Mouse (Mus musculus): ENCODE measurements around the gene Gm20388. TPM values are rescaled to one million over a fixed set of nuclear protein-coding genes. Genes with fewer than 3 reads are reported as not detected.
A peak's percentile ranks its signal among the peaks of the same experiment; 100 is the strongest.
"Not testable (repeated sequence)": the region's sequence is repeated elsewhere in the genome, so short reads cannot be mapped to it uniquely, and the experiment has no call there.

The Gm20388 gene
- total RNA-seq, 1 experiment from 2014 or later = 10.0 TPM

- 0 out of 2 replicates have a peak, but pooled peaks have one; percentile 38 for ATAC-seq (replicated peaks; ENCODE audit: insufficient number of reproducible peaks, low FRiP score, low TSS enrichment, poor library complexity, severe bottlenecking)
Observed at GRCm38 (mm10) chr8:123000311-123000710, 3089.7 kb downstream of the Gm20388 start.

- ATAC-seq (replicated peaks; ENCODE audit: insufficient number of reproducible peaks, low FRiP score, low TSS enrichment, poor library complexity, severe bottlenecking) = 0 out of 2 replicates have a peak, but pooled peaks have one; percentile 9
Observed at GRCm38 (mm10) chr8:123004033-123004922, 3093.6 kb downstream of the Gm20388 start.

GRCm38 (mm10) chr8:123005328-123005727 lies 3094.7 kb downstream of the Gm20388 start:
- ATAC-seq (replicated peaks; ENCODE audit: insufficient number of reproducible peaks, low FRiP score, low TSS enrichment, poor library complexity, severe bottlenecking) = no peak; the same call in 1 of the 2 replicates

- no peak for ATAC-seq (replicated peaks; ENCODE audit: insufficient number of reproducible peaks, low FRiP score, low TSS enrichment, poor library complexity, severe bottlenecking)
Observed at GRCm38 (mm10) chr8:123005805-123006204, 3095.2 kb downstream of the Gm20388 start.

- no peak for ATAC-seq (replicated peaks; ENCODE audit: insufficient number of reproducible peaks, low FRiP score, low TSS enrichment, poor library complexity, severe bottlenecking)
Observed at GRCm38 (mm10) chr8:123011321-123011720, 3100.7 kb downstream of the Gm20388 start.

- peak; percentile 52; the same call in 1 of the 2 replicates for ATAC-seq (replicated peaks; ENCODE audit: insufficient number of reproducible peaks, low FRiP score, low TSS enrichment, poor library complexity, severe bottlenecking)
Observed at GRCm38 (mm10) chr8:123014429-123014828, 3103.8 kb downstream of the Gm20388 start.

GRCm38 (mm10) chr8:123015074-123015473 lies 3104.4 kb downstream of the Gm20388 start:
- no peak for ATAC-seq (replicated peaks; ENCODE audit: insufficient number of reproducible peaks, low FRiP score, low TSS enrichment, poor library complexity, severe bottlenecking)

- no peak for ATAC-seq (replicated peaks; ENCODE audit: insufficient number of reproducible peaks, low FRiP score, low TSS enrichment, poor library complexity, severe bottlenecking)
Observed at GRCm38 (mm10) chr8:123017143-123017542, 3106.5 kb downstream of the Gm20388 start.

GRCm38 (mm10) chr8:123018484-123019164 lies 3108.0 kb downstream of the Gm20388 start:
- ATAC-seq (replicated peaks; ENCODE audit: insufficient number of reproducible peaks, low FRiP score, low TSS enrichment, poor library complexity, severe bottlenecking) = no peak

GRCm38 (mm10) chr8:123020084-123020483 lies 3109.4 kb downstream of the Gm20388 start:
- no peak for ATAC-seq (replicated peaks; ENCODE audit: insufficient number of reproducible peaks, low FRiP score, low TSS enrichment, poor library complexity, severe bottlenecking)

GRCm38 (mm10) chr8:123020859-123021258 lies 3110.2 kb downstream of the Gm20388 start:
- no peak for ATAC-seq (replicated peaks; ENCODE audit: insufficient number of reproducible peaks, low FRiP score, low TSS enrichment, poor library complexity, severe bottlenecking)

- ATAC-seq (replicated peaks; ENCODE audit: insufficient number of reproducible peaks, low FRiP score, low TSS enrichment, poor library complexity, severe bottlenecking) = 0 out of 2 replicates have a peak, but pooled peaks have one; percentile 27
Observed at GRCm38 (mm10) chr8:123021259-123021658, 3110.6 kb downstream of the Gm20388 start.

- ATAC-seq (replicated peaks; ENCODE audit: insufficient number of reproducible peaks, low FRiP score, low TSS enrichment, poor library complexity, severe bottlenecking) = no peak
Observed at GRCm38 (mm10) chr8:123022727-123023126, 3112.1 kb downstream of the Gm20388 start.

GRCm38 (mm10) chr8:123024226-123024625 lies 3113.6 kb downstream of the Gm20388 start:
- no peak for ATAC-seq (replicated peaks; ENCODE audit: insufficient number of reproducible peaks, low FRiP score, low TSS enrichment, poor library complexity, severe bottlenecking)

- ATAC-seq (replicated peaks; ENCODE audit: insufficient number of reproducible peaks, low FRiP score, low TSS enrichment, poor library complexity, severe bottlenecking) = no peak
Observed at GRCm38 (mm10) chr8:123025951-123026351, 3115.3 kb downstream of the Gm20388 start.

GRCm38 (mm10) chr8:123027786-123028185 lies 3117.1 kb downstream of the Gm20388 start:
- peak; percentile 57 for ATAC-seq (replicated peaks; ENCODE audit: insufficient number of reproducible peaks, low FRiP score, low TSS enrichment, poor library complexity, severe bottlenecking)

GRCm38 (mm10) chr8:123030091-123030490 lies 3119.4 kb downstream of the Gm20388 start:
- not testable (repeated sequence) for ATAC-seq (replicated peaks; ENCODE audit: insufficient number of reproducible peaks, low FRiP score, low TSS enrichment, poor library complexity, severe bottlenecking)

- no peak for ATAC-seq (replicated peaks; ENCODE audit: insufficient number of reproducible peaks, low FRiP score, low TSS enrichment, poor library complexity, severe bottlenecking)
Observed at GRCm38 (mm10) chr8:123031321-123031978, 3120.8 kb downstream of the Gm20388 start.

- ATAC-seq (replicated peaks; ENCODE audit: insufficient number of reproducible peaks, low FRiP score, low TSS enrichment, poor library complexity, severe bottlenecking) = peak; percentile 80
Observed at GRCm38 (mm10) chr8:123032730-123033129, 3122.1 kb downstream of the Gm20388 start.

All from monocyte, adult 5-6 weeks (primary cell).